Mouse (Mus musculus) Patski (cell line): Measurements from ENCODE around the gene Hsf2. TPM values are rescaled to one million over a fixed set of nuclear protein-coding genes. Genes with fewer than 3 reads are reported as not detected.
"Not testable (repeated sequence)": the region's sequence is repeated elsewhere in the genome, so short reads cannot be mapped to it uniquely, and the experiment has no call there.

ENCODE experiments used
- ATAC-seq: fragments of 100-300 bp; one replicate; pipeline ENCODE4 v1.8.0; 2021
- CTCF ChIA-PET: fragments of 350-600 bp; sonication (Branson Sonifier 250); formaldehyde crosslinking; loops from one replicate; lab custom pipeline; 2022; ENCODE audit warnings: inconsistent platforms; lab: Charles Lee
- POLR2A ChIA-PET: fragments of 350-600 bp; sonication (Branson Sonifier 250); formaldehyde crosslinking; loops from one replicate; lab custom pipeline; 2022; ENCODE audit warnings: antibody characterized with exemption, inconsistent platforms; lab: Charles Lee
- DNase-seq: peaks from one replicate; pipeline ENCODE4 v3.0.0-alpha.2; 2011; ENCODE audit warnings: low read depth, low spot score
- H3K27me3 ChIP-seq: fragments of 371-371 bp; one replicate; pipeline ENCODE4 v1.5.1; 2021
- CTCF ChIP-seq: fragments of 100-300 bp; IDR thresholded peaks from one replicate; pipeline ENCODE4 v1.5.1; 2021
- in situ Hi-C: fragments of 300-500 bp; cut with MboI; formaldehyde crosslinking; loops from 3 replicates; pipeline ENCODE4 v1.11.1; 2018; ENCODE audit warnings: low pct_unique_long_range_greater_than_20kb, mixed read lengths
- polyA plus RNA-seq: library from polyadenylated mRNA; unstranded; gene quantifications from one replicate; pipeline ENCODE4 v1.2.3, GENCODE M21; 2021

The Hsf2 gene
- polyA plus RNA-seq, 1 experiment from 2014 or later, result 24.6 TPM

DNA sequence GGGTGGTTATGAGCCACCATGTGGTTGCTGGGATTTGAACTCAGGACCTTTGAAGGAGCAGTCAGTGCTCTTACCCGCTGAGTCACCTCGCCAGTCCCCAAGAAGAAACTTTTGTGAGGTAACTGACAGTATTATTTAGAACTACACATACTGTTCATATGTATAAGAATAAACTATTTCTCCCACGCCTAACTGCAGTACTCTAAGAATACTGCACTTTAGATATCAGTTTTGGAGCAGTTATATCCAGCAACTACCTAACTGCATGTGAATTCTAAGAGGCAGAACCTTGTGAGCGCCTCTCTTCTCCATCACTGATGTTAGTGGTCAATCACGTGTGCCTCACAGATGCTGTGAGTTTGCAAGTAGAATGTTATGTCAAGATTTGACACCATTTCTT is 40.3 kb downstream of the Hsf2 start:
- POLR2A ChIA-PET, result no interaction called here
- no peak for ATAC-seq
- DNase-seq, result no peak
- in situ Hi-C loops, result loop anchor here (5.0 to 10.0 kb wide), 2 partner anchors 34 to 738 kb away; no protein-coding TSS in a partner anchor
- no peaks in the 10 kb centered on the region for H3K27me3 ChIP-seq
- CTCF ChIA-PET, result no interaction called here
- TF ChIP-seq CTCF, result no peak

DNA sequence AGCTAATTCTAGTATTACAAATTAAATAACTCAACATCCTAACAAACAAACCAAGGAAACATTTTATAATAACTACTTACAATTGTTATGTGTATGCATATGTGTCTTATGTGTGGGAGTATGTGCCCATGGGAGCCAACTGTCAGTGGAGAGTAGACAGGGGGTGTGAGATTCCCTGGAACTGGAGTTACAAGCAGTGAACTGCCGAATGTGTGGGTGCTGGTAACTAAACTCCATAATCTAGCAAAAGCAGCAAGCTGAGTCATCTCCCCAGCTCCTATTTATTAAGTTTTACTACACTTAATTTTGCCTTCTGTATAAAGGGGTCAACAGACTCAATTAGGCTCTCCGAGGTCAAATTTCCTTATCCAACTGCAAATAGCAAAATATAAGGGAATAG is 44.9 kb downstream of the Hsf2 start:
- in situ Hi-C loops, result no loop called here
- peaks cover 15% of the 10 kb centered on the region for H3K27me3 ChIP-seq
- ATAC-seq (no peak), DNase-seq (no peak)
- ChIA-PET POLR2A (interaction anchor here (1.2 to 1.8 kb wide), 2 partner anchors 28 to 45 kb away, joined by 5 to 9 read pairs; partner anchors contain the start of gene Hsf2), CTCF (interaction anchor here (1.0 to 1.4 kb wide), 3 partner anchors 23 to 43 kb away, joined by 3 to 7 read pairs (median 7); no protein-coding TSS in a partner anchor)
- no peak for TF ChIP-seq CTCF

DNA sequence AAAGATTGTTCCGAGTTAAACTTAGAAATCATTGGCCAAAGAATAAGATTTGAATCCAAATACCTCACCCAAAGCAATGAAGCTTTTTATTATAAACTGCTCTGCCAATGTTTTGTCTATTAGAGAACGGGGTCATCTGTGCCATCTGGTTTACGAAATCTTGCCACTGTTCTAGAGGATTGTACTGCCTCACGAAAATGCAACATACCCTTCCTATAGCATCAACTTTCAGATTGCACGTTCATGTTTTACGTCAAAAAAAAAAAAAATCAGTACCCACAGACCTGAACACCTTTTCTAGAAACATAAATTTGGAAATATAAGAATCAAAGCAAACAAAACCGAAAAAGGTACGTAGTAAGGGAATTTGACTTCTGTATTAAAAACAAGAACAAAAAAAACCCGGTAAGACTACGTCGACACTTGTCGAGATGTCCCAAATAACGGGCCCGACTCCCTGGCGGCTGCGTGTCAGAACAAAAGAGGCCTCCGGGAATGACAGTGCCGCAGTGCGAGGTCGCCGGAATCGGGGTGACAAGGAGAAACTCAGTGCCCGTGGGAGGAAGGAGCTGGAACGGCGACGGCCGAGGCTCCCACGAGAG is 45.5 kb downstream of the Hsf2 start:
- POLR2A ChIA-PET, result interaction anchor here (1.2 to 1.8 kb wide), 2 partner anchors 29 to 46 kb away, joined by 5 to 9 read pairs; partner anchors contain the start of gene Hsf2
- no peak for TF ChIP-seq CTCF
- in situ Hi-C loops, result no loop called here
- no peak for ATAC-seq
- CTCF ChIA-PET, result interaction anchor here (1.0 to 1.4 kb wide), 3 partner anchors 24 to 43 kb away, joined by 3 to 7 read pairs (median 7); no protein-coding TSS in a partner anchor
- DNase-seq, result no peak
- peaks cover 19% of the 10 kb centered on the region for H3K27me3 ChIP-seq

DNA sequence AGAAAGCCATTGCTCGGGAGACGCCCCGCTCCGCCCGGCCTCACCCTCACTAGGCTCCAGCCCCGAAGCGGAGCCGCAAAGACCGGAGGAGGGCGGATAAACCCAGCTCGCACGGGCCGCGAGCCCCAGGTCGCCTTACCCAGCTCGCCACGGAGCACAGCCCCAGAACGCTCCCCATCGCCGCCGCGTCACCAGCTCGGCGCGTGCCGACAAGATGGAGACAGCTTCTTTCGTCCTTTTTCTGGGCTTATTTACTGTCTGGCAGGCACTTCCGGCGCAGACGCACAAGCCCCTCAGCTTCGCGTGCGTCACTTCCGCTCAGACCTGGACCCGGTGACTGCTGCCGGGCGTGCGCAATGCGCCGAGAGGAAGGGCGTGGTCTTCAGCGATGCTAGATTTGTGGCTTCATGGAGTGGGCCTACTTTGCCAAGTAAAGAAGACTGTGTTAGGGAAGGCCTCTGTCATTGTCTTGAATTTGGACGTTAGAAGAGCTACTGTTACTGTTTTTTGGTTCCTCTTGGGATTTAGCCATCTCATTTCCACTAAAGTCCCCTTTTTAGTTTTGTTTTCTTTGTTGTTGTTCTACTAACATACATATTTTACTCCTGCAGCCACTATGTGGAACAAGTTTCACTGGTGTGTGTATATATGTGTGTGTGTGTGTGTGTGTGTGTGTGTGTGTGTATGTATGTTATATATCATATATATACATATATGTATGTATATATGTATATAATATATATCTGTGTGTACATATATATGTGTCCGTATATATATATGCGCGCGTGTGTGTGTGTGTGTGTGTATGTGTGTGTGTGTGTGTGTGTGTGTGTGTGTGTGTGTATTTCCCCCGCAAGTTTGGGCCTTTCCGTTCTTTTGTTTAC is 46.3 kb downstream of the Hsf2 start, which contains the start of gene Serinc1:
Gene Serinc1, minus strand, starts transcription at position 313 of the 884 bp plus-strand sequence.
- DNase-seq, result peak; percentile 68
- no peak for TF ChIP-seq CTCF
- POLR2A ChIA-PET, result interaction anchor here (1.2 to 1.8 kb wide), 2 partner anchors 30 to 46 kb away, joined by 5 to 9 read pairs; partner anchors contain the start of gene Hsf2
- CTCF ChIA-PET, result interaction anchor here (1.4 kb wide), 1 partner anchor 25 kb away, joined by 7 read pairs; no protein-coding TSS in a partner anchor
- ATAC-seq, result peak; percentile 94
- peaks cover 26% of the 10 kb centered on the region for H3K27me3 ChIP-seq
- in situ Hi-C loops, result no loop called here

DNA sequence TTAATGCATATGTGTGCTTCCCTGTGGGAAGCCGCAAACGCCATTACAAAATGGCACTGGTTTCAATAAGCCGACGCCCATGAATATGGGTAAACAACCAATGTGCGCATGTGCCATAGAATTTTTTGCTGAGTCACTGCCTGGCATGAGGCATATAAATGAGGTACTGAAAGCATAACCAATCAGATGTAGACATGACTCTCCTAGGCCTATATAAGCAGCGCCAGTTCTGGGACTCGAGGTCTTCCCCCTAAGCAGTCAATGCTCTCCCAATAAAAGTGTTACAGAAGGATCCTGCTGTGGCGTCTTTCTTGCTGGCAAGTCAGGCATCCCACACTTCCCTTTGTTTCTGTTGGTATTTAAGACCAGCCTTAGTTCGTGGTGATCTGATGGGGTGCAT is 57.7 kb downstream of the Hsf2 start:
- in situ Hi-C loops, POLR2A ChIA-PET, ATAC-seq, DNase-seq, CTCF ChIA-PET: not testable (repeated sequence)
- H3K27me3 ChIP-seq, result peaks cover 52% of the 10 kb centered on the region

DNA sequence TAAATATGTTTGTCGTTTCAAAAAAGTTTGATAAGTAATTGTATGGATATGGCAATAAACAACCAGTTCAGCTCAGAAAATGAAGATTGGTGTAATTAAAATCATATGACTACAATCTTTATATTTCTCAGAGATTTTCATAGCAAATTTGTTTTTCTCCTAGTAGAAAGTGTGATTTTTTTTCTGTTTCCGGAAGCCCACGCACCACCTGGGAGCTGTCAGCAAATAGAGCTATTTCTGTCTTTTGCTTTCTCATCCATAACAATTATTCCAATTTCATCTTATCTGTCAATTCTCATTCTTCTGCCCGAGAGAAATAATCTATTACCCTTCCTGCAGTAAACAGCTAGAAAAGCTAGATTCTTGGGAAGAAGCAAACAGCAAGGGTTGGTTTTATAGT is 63.4 kb downstream of the Hsf2 start:
- ATAC-seq (no peak), DNase-seq (no peak)
- ChIA-PET POLR2A (no interaction called here), CTCF (interaction anchor here (1.2 kb wide), 1 partner anchor 22 kb away, joined by 3 read pairs; no protein-coding TSS in a partner anchor)
- in situ Hi-C loops, result no loop called here
- H3K27me3 ChIP-seq, result peaks cover 5% of the 10 kb centered on the region
- no peak for TF ChIP-seq CTCF

DNA sequence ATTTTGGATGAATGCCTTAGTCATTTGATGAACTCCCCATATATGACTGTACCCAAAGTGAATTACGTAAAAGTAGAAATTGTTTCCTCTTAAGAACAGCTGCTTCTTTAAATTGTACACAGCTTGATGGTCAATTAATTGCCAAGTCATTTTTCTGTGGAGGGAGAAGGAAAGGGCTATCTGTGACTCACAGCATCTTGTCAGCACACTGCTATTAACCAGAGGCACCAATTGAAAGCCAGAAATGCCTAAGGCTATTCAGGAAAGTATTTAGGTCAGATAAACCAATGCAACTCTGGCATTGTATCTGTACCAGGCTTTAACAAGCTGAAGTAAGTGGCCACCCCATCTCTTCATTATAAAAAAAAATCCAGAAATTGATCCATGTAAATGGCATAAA is 67.5 kb downstream of the Hsf2 start:
- DNase-seq (no peak), ATAC-seq (peak; percentile 54)
- CTCF ChIA-PET, result no interaction called here
- no peak for TF ChIP-seq CTCF
- peaks cover 18% of the 10 kb centered on the region for H3K27me3 ChIP-seq
- POLR2A ChIA-PET, result no interaction called here
- in situ Hi-C loops, result no loop called here

DNA sequence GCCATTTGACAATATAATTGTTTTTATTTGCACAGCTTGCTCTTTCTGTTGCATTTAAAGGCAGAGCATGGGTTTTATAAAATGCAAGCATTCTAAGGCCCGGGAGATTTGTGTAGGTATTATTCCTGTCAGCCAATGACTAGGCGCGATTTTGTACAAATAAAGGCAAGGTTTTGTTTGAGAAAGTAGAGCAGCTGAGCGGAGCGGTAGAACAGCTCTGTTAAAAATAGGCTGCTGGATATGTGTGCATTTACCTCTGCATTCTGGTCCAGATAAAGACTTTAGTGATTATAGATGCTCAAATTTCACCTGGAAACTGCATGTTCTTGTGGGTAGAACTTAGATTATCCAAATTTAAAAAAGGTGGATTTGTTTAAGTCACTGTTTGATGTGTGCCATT is 71.4 kb downstream of the Hsf2 start:
- peaks cover 28% of the 10 kb centered on the region for H3K27me3 ChIP-seq
- ATAC-seq, result no peak
- in situ Hi-C loops, result no loop called here
- DNase-seq, result no peak
- no peak for TF ChIP-seq CTCF
- ChIA-PET CTCF (no interaction called here), POLR2A (interaction anchor here (0.7 kb wide), 1 partner anchor 27 kb away, joined by 3 read pairs; no protein-coding TSS in a partner anchor)

Other genes starting within 250 kb of the Hsf2 start
- 194 TPM for gene Serinc1, start 46.1 kb downstream of the Hsf2 start, polyA plus RNA-seq
- gene Pkib, start 145.6 kb downstream of the Hsf2 start, polyA plus RNA-seq, result 0.21 TPM